Mouse (Mus musculus) layer of hippocampus, postnatal 10 days (tissue): Measurements from ENCODE around the gene Prdm12. TPM values are rescaled to one million over a fixed set of nuclear protein-coding genes. Genes with fewer than 3 reads are reported as not detected.
A peak's percentile ranks its signal among the peaks of the same experiment; 100 is the strongest.
"Not testable (repeated sequence)": the region's sequence is repeated elsewhere in the genome, so short reads cannot be mapped to it uniquely, and the experiment has no call there.

Source experiments
- DNase-seq, 2 experiments: peaks; one replicate each; pipeline ENCODE4 v3.0.0; 2021; ENCODE audit warnings: low spot score in 2 of 2
- total RNA-seq, 2 experiments: library from RNA; stranded (reverse); gene quantifications; 2 replicates each; pipeline ENCODE4 v1.2.3; 2021

Gene Prdm12
- total RNA-seq, 2 experiments from 2014 or later = 0.31 TPM; not detected in 1

- DNase-seq = no peak
Measured at GRCm38 (mm10) chr2:31641508-31641830, 1.6 kb downstream of the Prdm12 start.

- no peak for DNase-seq
Measured at GRCm38 (mm10) chr2:31641929-31642328, 2.1 kb downstream of the Prdm12 start.

GRCm38 (mm10) chr2:31653971-31654853 lies 14.4 kb downstream of the Prdm12 start:
- DNase-seq = peak; percentile 49 to 71

GRCm38 (mm10) chr2:31654854-31655559 lies 15.2 kb downstream of the Prdm12 start:
- peak; percentile 80 to 83 for DNase-seq

GRCm38 (mm10) chr2:31656374-31656773 lies 16.5 kb downstream of the Prdm12 start:
- DNase-seq = no peak

- DNase-seq = no peak
Measured at GRCm38 (mm10) chr2:31662939-31663803, 23.3 kb downstream of the Prdm12 start.

GRCm38 (mm10) chr2:31663804-31664180 lies 24.0 kb downstream of the Prdm12 start:
- DNase-seq = no peak

- DNase-seq = no peak
Measured at GRCm38 (mm10) chr2:31667332-31667731, 27.5 kb downstream of the Prdm12 start.

- peak; percentile 87 to 90 for DNase-seq
Measured at GRCm38 (mm10) chr2:31670551-31671035, 30.8 kb downstream of the Prdm12 start, which contains the start of gene Exosc2. Gene Exosc2, plus strand, starts transcription at chr2:31670715.

GRCm38 (mm10) chr2:31678641-31679040 lies 38.8 kb downstream of the Prdm12 start:
- no peak for DNase-seq

- not testable (repeated sequence) for DNase-seq
Measured at GRCm38 (mm10) chr2:31681051-31681707, 41.3 kb downstream of the Prdm12 start.

GRCm38 (mm10) chr2:31681731-31682235 lies 41.9 kb downstream of the Prdm12 start:
- no peak for DNase-seq

GRCm38 (mm10) chr2:31683666-31684065 lies 43.8 kb downstream of the Prdm12 start:
- peak; percentile 69 to 75 for DNase-seq

- peak; percentile 90 to 92 for DNase-seq
Measured at GRCm38 (mm10) chr2:31688074-31688925, 48.5 kb downstream of the Prdm12 start, which contains the start of gene Abl1. Gene Abl1, plus strand, starts transcription at chr2:31688376.

GRCm38 (mm10) chr2:31689045-31689444 lies 49.2 kb downstream of the Prdm12 start:
- DNase-seq = no peak

- no peak for DNase-seq
Measured at GRCm38 (mm10) chr2:31690063-31690462, 50.2 kb downstream of the Prdm12 start.

- no peak for DNase-seq
Measured at GRCm38 (mm10) chr2:31698209-31698608, 58.4 kb downstream of the Prdm12 start.

- DNase-seq = no peak
Measured at GRCm38 (mm10) chr2:31700545-31701446, 61.0 kb downstream of the Prdm12 start.
